Mouse (Mus musculus) bone marrow, adult 2 months (tissue): ENCODE measurements around the gene Cdk5rap3. TPM values are rescaled to one million over a fixed set of nuclear protein-coding genes. Genes with fewer than 3 reads are reported as not detected.

Experiments used
- H3K27ac ChIP-seq: fragments of 200-500 bp; 2 replicates; pipeline ENCODE4 v1.5.1; 2012; ENCODE audit warnings: low read depth, mild to moderate bottlenecking, control low read depth, inconsistent platforms, low read length; ENCODE audit not compliant: control insufficient read depth, poor library complexity, insufficient read depth
- H3K4me1 ChIP-seq: fragments of 200-500 bp; 2 replicates; pipeline ENCODE4 v1.6.1; 2011; ENCODE audit warnings: low read length; ENCODE audit not compliant: control insufficient read depth, insufficient read depth
- H3K4me3 ChIP-seq: fragments of 200-500 bp; replicated peaks from 2 replicates; pipeline ENCODE3; 2011; ENCODE audit warnings: mild to moderate bottlenecking, low read depth, low read length, control low read depth; ENCODE audit not compliant: control insufficient read depth
- CTCF ChIP-seq: fragments of 200-500 bp; IDR thresholded peaks from 2 replicates; pipeline ENCODE4 v1.5.1; 2011; ENCODE audit warnings: low read length, control low read depth; ENCODE audit not compliant: control insufficient read depth, insufficient read depth
- POLR2A ChIP-seq: fragments of 200-500 bp; IDR thresholded peaks from 2 replicates; pipeline ENCODE4 v1.6.1; 2011; ENCODE audit warnings: low read depth, mild to moderate bottlenecking, control low read depth, low read length, borderline replicate concordance; ENCODE audit not compliant: control insufficient read depth
- WGBS: fragments of 180-500 bp; shearing (Covaris S2); methylation state at CpG from one replicate; pipeline ENCODE4 v1.1.7; 2018; 5-methylcytosine and 5-hydroxymethylcytosine counted together
- polyA plus RNA-seq: library from polyadenylated mRNA; stranded (reverse); fragments of >200 nt; gene quantifications from 2 replicates; pipeline ENCODE4 v1.2.4, GENCODE M21; 2011; ENCODE audit warnings: low replicate concordance; ENCODE audit not compliant: missing spikeins, insufficient read depth, insufficient read length

Gene Cdk5rap3
- polyA plus RNA-seq, 1 experiment: 39.4 TPM

- Histone ChIP-seq H3K27ac (no peak overlapping the region), H3K4me1 (no peaks in the 10 kb centered on the region; the same call in 1 of the 2 replicates), H3K4me3 (no peak overlapping the region)
- WGBS: 46% methylated on average over 4 of the region's 4 CpGs
- no peak for TF ChIP-seq CTCF
- no peak for TF ChIP-seq POLR2A
These were observed 20.4 kb downstream of the Cdk5rap3 start for GRCm38 (mm10) chr11:96895886-96896285.

DNA sequence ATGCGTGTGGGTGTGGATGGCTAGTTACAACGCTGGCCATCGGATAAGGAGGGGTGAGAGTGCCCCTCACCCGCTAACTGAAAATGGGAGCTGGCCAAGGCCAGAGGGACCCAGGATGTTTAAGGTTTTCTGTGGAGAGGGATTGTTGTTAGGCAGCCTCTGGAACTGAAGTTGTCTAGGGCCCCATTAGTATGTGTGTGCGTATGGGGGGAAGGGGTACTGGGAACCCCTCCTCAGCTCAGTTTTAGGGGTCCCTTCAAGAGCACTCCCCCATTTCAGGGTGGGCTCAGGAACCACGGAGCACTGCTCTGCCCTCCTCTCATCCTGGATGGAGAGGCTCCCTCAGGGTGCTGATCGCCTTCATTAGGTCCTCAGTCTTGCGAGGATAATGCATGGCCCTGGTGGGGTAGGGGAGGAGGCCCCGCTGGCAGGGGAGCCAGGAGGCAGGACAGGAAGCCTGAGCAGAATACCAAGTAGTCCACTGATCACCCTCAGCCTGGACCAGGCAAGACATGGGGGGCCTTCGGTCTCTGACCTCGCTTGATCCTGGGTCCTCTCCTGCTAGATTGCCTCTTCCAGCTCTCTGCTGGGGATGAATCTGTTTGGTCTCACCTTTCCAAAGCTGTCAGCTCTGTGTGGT lies 23.0 kb downstream of the Cdk5rap3 start:
- Histone ChIP-seq H3K4me3 (no peak overlapping the region), H3K4me1 (no peaks in the 10 kb centered on the region; the same call in 1 of the 2 replicates), H3K27ac (no peak overlapping the region)
- WGBS: 81% methylated on average over 11 of the region's 11 CpGs
- TF ChIP-seq POLR2A: no peak
- TF ChIP-seq CTCF: no peak

- TF ChIP-seq CTCF: no peak
- no peak for TF ChIP-seq POLR2A
- 77% methylated on average over 14 of the region's 14 CpGs for WGBS
- H3K4me1 ChIP-seq: no peaks in the 10 kb centered on the region; the same call in 1 of the 2 replicates
These were observed 24.3 kb downstream of the Cdk5rap3 start for GRCm38 (mm10) chr11:96891784-96892527.

DNA sequence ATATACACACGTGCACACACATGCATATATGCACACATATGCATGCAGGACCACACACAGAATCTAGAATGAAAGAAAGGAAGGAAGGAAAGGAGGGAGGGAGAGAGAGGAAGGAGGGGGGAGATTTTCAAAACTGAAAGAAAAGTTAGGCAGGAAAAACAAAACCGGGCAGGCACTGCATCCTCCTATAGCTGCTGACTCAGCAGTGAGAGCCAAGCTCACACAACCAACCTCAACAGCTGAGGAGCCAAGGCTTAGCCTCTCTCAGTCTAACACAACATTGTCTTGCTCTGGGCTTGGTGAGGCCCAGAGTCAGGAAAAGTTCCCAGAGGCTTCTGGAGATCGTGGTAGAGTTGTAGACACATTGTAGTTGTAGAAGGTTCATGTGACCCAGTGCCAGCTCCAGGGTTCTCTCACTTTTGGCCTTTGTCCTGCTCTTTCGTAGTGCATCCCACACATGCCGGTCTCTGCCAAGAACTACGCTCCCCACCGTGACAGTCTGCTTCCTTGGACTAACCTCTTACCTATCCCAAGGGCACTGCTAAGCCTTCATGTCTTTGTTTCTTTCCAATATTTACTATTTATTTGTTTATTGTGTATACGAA lies 29.3 kb downstream of the Cdk5rap3 start:
- Histone ChIP-seq H3K4me3 (no peak overlapping the region), H3K27ac (no peak overlapping the region), H3K4me1 (no peaks in the 10 kb centered on the region)
- no peak for TF ChIP-seq CTCF
- no peak for TF ChIP-seq POLR2A
- WGBS: 57% methylated on average over 8 of the region's 8 CpGs

More at GRCm38 (mm10) chr11:96891784-96892527, 24.3 kb downstream of the Cdk5rap3 start:
- Histone ChIP-seq H3K4me3 (no peak overlapping the region), H3K27ac (no peak overlapping the region)

DNA sequence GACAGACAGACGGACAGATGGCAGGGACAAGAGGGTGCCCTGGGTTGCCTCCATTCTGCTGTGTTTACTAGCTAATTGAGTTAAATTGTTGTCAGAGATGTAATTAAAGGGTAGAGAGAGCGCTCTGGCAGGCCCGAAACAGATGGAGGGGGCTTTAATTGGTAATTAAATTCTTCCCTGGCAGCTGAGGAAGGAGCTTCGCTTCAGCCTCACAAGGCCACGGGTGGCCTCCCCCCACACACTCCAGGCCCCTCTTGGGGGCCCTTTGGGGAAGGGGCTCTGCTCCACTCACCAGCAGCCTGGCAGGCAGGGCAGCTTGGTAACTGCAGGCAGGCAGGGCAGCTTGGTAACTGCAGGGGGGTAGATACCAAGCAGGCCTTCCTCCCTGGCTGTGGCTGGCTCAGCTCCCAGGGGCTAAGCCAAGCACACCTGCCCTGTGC lies 30.4 kb downstream of the Cdk5rap3 start:
- Histone ChIP-seq H3K4me3 (no peak overlapping the region), H3K27ac (no peak overlapping the region), H3K4me1 (no peaks in the 10 kb centered on the region)
- 69% methylated on average over 5 of the region's 5 CpGs for WGBS
- TF ChIP-seq CTCF: no peak
- no peak for TF ChIP-seq POLR2A

DNA sequence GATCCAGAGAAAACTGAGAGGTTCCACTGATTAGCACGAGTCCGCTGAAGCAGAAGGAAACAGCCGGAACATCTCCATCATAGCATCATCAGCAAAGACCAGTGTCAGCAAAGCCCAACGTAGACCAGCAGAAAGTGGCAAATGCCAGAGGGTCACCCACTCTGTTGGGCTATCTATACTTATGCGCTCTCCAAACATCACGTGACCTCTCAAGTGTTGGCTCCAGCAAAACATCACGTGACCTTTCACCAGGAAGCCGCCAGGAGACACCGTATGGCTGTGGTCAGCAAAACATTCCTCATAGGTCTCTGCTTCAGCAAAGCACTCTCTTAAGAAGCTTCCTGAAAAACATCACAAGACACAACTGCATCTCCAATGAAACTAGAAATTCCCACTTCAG lies 36.0 kb downstream of the Cdk5rap3 start:
- no peaks in the 10 kb centered on the region for H3K4me1 ChIP-seq
- no peak overlapping the region for H3K27ac ChIP-seq
- no peak for TF ChIP-seq CTCF
- TF ChIP-seq POLR2A: no peak
- WGBS: 73% methylated on average over 9 of the region's 9 CpGs
- no peak overlapping the region for H3K4me3 ChIP-seq

DNA sequence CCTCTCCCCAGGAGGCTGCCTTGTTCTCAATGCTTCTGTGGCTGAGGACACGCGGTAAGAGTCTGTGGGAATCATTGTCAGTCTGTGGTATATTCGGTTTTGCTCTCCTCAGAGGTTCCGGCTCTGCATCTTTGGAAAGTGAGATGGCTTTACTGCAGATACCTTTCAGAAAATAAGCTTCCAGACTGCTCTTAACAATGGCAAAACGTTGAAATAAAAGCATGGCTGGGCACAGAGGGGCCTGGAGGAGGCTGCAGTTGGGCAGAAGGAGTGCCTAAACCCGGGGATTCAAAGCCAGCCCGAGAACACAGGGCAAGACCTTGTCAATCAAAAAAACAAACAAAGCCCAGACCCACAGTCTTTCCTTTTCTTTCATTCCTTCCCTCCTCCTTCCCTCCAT lies 36.9 kb downstream of the Cdk5rap3 start:
- Histone ChIP-seq H3K4me3 (no peak overlapping the region), H3K4me1 (no peaks in the 10 kb centered on the region), H3K27ac (no peak overlapping the region)
- TF ChIP-seq CTCF (no peak), POLR2A (no peak)
- WGBS: 14% methylated on average over 7 of the region's 7 CpGs

GRCm38 (mm10) chr11:96878715-96879114 lies 37.6 kb downstream of the Cdk5rap3 start:
- TF ChIP-seq CTCF (no peak), POLR2A (no peak)
- Histone ChIP-seq H3K27ac (no peak overlapping the region), H3K4me1 (no peaks in the 10 kb centered on the region), H3K4me3 (no peak overlapping the region)
- 3% methylated on average over 3 of the region's 3 CpGs for WGBS
